Mouse (Mus musculus) adrenal gland, postnatal 10 days (tissue): ENCODE data around the gene Chd4. TPM values are rescaled to one million over a fixed set of nuclear protein-coding genes. Genes with fewer than 3 reads are reported as not detected.
"Not testable (repeated sequence)": the region's sequence is repeated elsewhere in the genome, so short reads cannot be mapped to it uniquely, and the experiment has no call there.

ENCODE experiments used
- DNase-seq: peaks from one replicate; pipeline ENCODE4 v3.0.0; 2021; ENCODE audit warnings: mixed read lengths
- long read RNA-seq, 2 experiments: library from polyadenylated mRNA; stranded (forward); transcript quantifications; one replicate each; pipeline ENCODE4 v2.0.0; 2021
- total RNA-seq, 2 experiments: library from RNA; stranded (reverse); gene quantifications; 2 replicates each; pipeline ENCODE4 v1.2.3; 2021

Chd4 gene
- 100 to 1,000 TPM; 156 to 198 TPM for total RNA-seq
- long read RNA-seq, experiment 1, full-length matches to known transcripts = 1 of 38 reads
- long read RNA-seq, experiment 1, partial matches to known transcripts = 31 of 38 reads
- long read RNA-seq, experiment 1, other reads (novel, unspliced or antisense) = 6 of 38 reads
- long read RNA-seq, experiment 2, partial matches to known transcripts = 8 of 9 reads
- long read RNA-seq, experiment 2, other reads (novel, unspliced or antisense) = 1 of 9 reads

DNA sequence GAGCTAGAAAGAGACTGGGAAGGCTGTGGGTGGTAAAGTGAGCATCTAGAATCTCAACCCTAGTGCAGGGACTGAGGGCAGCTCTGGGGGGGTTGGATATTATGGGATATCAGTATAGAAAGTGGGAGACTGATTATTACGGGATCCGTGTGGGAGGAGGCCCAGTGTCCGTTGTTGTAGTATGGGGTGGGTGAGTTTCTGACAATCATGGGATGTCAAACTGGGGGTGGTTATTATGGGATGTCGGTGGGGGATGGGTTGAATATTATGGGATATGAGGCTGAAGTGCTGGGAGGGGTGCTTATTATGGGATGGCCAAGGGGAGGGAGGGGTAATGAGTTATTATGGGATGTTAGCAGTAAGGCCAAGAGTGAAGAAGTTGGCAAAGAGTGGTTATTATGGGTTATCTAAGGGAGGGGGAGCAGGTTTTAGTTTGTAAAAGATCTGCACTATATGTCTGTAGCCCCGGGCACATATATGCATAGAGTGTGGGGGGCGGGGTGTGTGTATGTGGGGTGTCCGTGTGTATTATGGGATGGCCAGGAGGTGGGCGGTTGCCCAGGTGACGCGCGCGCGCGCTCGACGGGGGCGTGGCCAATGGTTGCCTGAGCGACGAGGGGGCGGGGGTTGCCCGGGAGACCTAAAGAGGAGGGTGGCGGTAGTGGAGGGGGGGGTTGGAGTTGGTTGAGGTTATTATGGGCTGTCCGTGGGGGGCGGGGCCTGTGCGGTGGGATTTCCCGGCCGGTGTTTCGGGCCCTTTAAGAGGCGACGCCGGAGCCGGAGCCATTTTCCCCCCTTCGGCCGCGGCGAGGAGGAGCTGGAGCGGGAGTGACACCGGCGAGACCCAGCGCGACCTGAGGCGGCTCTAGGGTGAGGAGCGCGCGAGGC is at the start of gene Chd4:
Gene Chd4, plus strand, starts transcription at position 591 of the 888 bp plus-strand sequence.
- peak; percentile 98 for DNase-seq

DNA sequence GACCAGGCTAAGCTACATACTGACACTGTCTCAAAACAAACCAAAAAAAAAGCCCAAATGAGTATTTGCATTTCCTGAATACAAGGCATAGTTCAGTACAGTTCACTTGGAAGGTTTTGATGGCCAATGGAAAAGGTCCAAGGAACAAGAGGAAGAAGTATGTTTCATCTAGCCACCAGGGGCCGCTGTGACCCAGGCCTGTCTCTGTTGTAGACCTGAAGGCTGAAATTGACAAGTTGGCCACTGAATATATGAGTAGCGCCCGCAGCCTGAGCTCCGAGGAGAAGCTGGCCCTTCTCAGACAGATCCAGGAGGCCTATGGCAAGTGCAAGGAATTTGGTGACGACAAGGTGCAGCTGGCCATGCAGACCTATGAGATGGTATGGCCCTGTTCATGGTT is 49.1 kb upstream of the Chd4 start:
- DNase-seq = peak; percentile 90

DNA sequence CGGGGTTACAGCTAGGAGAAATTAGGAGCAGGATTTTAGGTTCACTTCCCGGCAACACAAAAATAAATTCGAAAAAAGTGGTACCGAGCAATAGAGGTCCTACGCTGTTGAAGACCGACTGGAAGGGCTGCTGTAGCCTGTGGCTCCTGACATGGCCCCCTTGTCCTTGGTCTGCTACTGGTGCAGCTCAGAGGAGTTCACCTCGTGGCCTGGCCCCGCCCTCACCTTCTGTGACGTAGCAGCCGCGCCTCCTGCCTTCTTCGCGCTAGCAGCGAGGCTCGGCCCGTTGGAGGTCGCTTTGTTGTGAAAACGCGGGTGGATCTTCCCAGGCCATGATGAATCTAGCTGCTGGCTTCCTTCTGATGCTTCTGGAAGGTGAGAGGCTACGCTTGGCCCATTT is 46.1 kb upstream of the Chd4 start, which contains the start of gene Acrbp:
Gene Acrbp, plus strand, starts transcription at position 12 of the 400 bp plus-strand sequence.
- DNase-seq = no peak

- DNase-seq = no peak
Measured at GRCm38 (mm10) chr6:125051237-125051636, 44.5 kb upstream of the Chd4 start.

GRCm38 (mm10) chr6:125061493-125061892 is 34.3 kb upstream of the Chd4 start:
- DNase-seq = no peak

- no peak for DNase-seq
Measured at GRCm38 (mm10) chr6:125062511-125062910, 33.3 kb upstream of the Chd4 start.

GRCm38 (mm10) chr6:125063906-125064305 is 31.9 kb upstream of the Chd4 start:
- no peak for DNase-seq

DNA sequence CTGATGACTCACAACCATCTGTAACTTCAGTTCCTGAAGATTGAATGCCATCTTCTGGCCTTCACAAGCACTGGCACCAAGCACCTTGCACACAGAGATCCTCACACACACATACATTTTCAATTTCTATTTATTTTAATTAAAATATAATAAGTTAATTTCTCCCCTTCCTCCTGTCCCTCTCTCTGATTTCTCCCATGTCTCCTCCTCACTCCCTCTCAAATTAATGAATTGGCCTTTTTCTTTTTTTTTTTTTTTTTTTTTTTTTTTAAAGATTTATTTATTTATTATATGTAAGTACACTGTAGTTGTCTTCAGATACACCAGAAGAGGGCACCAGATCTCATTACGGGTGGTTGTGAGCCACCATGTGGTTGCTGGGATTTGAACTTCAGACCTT is 30.6 kb upstream of the Chd4 start:
- not testable (repeated sequence) for DNase-seq

- no peak for DNase-seq
Measured at GRCm38 (mm10) chr6:125067571-125067995, 28.2 kb upstream of the Chd4 start, which contains the start of gene Lpar5. Lpar5 (plus strand) TSS chr6:125067920.

GRCm38 (mm10) chr6:125071170-125071895 is 24.4 kb upstream of the Chd4 start:
- DNase-seq = no peak

GRCm38 (mm10) chr6:125071896-125072279 is 23.9 kb upstream of the Chd4 start:
- peak; percentile 79 for DNase-seq

DNA sequence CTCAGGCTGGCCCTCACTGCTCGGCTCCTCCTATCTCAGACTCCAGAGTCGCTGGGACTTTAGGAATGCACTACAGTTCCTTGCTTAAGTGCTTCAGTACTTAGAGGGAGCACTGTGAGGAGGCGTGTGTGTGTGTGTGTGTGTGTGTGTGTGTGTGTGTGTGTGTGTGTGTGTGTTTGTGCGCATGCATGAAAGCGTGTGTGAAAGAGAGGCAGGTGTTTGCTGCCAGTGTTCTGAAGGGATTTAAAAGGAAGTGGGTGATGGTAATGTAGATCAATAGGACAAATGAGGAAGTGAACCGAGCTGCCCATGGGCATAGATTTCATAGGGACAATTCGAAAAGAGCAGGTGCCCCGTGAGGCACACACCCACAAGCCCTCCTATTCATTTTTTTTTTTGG is 22.0 kb upstream of the Chd4 start:
- no peak for DNase-seq

GRCm38 (mm10) chr6:125081394-125081793 is 14.4 kb upstream of the Chd4 start:
- DNase-seq = no peak

DNA sequence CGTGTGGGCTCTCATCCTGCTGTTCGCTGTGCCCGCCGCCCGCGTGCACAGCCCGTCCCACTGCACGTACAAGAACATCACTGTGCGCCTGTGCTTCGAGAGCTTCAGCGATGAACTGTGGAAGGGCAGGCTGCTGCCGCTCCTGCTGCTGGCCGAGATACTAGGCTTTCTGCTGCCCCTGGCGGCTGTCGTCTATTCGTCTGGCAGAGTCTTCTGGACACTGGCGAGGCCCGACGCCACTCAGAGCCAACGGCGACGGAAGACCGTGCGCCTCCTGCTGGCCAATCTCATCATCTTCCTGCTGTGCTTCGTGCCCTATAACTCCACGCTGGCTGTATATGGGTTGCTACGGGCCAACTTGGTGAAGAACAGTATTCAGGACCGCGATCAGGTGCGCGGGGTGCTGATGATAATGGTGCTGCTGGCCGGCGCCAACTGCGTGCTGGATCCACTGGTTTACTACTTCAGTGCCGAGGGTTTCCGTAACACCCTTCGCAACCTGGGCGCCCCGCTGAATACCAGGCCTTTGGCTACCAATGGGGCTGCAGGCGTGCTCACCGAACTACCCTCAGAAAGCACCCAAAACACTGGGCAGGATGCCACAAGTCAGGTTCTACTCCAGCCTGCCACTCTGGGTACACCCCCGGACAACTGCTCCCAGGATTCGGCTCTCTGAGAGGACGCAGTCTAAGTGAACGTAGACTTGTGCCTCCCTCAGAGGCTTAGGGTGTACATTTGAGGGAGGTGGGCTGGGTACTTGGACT is 13.8 kb upstream of the Chd4 start:
- peak; percentile 93 for DNase-seq

GRCm38 (mm10) chr6:125082801-125083386 is 12.9 kb upstream of the Chd4 start:
- no peak for DNase-seq

DNA sequence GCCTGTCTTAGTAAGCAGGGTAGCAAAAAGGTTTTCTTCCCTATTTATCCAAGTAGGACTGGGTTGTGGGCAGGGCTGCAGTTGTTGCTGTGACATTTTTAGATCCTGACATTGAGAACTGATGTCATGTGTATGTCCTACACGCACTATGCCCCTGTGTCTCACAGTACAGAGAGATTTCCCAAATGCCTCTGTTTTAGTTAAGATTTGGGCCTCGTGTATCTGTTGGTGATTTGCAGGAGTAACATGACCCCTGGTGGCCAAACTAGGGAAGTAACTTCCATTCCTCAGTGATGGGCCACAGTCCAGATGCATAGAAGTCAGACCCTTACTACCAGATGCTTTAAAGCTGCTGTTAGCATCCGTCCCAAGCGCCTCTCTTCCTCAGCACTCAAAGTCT is 11.4 kb upstream of the Chd4 start:
- peak; percentile 74 for DNase-seq

DNA sequence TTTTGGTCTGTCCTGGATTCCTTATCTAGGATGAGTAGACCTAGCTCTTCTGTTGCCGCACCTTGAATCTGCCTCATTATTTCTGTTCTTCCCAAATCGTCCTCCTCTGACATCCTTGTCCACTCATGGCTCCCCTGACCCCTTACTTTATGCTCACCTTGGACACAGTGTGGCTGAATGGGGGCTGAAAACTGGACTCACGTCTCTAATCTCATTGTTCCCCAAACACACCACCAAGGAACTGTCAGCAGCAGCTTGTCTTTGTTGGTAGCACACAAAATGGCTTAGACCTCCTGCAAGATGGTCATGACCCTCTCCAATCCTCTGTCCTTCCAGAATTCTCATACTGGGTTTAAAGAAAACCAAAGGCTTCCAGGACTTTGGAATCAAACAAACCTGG is 7.8 kb upstream of the Chd4 start:
- DNase-seq = no peak

DNA sequence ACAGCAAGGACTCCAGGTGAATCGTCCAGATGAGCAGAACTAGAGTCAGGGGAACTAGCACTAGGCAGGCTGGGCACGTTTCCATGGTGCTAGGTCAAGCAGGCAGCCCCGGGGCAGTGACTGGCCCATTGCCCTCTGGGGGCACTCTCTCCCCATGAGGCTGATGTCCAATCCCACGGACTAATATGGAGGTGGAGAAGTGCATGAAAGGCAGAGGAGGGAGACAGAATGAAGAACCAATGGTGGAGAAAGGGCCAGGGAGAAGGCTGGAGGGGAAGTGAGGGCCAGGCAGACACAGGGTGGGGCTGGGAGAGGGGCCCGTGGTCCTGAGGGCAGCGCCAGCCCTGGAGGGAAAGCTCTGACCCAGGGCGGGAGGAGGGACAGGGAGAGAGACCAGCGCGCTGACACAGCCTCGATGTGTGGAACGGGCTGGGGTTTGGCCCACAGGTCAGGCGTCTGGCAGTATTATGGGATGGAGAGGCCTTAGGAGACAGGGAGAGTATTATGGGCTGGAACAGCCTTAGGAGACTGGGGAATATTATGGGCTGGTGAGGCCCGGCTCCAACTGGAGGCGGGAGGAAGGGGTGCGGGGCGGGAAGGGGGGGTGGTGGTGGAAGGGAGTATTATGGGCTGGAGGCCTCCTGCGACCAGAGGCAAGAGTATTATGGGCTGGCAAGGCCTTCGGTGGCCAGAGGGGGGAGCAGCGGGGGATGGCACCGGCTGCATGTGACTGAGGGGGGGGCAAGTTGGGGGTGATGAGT is 7.0 kb upstream of the Chd4 start:
- DNase-seq = peak; percentile 88

- DNase-seq = peak; percentile 86
Measured at GRCm38 (mm10) chr6:125089521-125090321, 6.1 kb upstream of the Chd4 start.
